Mouse (Mus musculus): ENCODE results near the gene Acoxl. TPM values are rescaled to one million over a fixed set of nuclear protein-coding genes. Genes with fewer than 3 reads are reported as not detected.

Acoxl gene
- polyA plus RNA-seq, 1 experiment: not detected

DNA sequence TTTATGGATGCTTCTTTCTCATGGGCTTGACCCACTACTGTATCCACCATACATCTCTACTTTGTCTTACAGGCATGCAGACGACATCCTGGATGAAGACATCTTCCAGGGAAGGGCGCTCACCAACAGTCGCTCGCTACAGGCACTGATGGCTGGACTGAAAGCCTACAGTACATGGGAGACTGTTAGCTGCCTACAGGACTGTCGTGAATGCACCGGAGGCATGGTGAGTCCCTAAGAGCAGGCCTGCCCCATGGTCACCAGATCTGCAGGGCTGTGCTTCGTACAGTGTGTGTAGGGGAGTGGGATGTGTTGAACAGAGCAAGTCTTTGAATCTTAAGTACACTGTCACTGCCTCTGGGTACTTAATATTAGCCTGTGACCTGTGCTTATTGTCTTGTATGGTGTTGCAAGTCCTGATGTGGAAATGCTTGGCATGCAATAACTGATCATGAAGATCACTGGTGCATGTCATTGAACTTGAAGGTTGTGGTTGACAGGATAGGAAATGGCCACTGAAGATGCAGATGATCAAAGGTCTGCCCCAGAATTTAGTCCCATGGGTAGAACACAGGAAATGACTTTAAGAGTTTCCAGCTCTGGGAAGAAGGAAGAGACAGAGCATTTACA lies 140.0 kb downstream of the Acoxl start:
- no peak for TF ChIP-seq CTCF (IDR thresholded peaks at IDR 0.05; ENCODE audit: borderline replicate concordance, insufficient read depth, low read length)
- TF ChIP-seq POLR2A (IDR thresholded peaks at IDR 0.05; ENCODE audit: low read depth, low read length): no peak
- Histone ChIP-seq H3K27ac (ENCODE audit: insufficient read depth, low read length) (no peak overlapping the region), H3K4me3 (ENCODE audit: insufficient read depth, low read length) (no peak overlapping the region), H3K4me1 (ENCODE audit: control insufficient read depth, insufficient read depth, low read length) (no peaks in the 10 kb centered on the region)

DNA sequence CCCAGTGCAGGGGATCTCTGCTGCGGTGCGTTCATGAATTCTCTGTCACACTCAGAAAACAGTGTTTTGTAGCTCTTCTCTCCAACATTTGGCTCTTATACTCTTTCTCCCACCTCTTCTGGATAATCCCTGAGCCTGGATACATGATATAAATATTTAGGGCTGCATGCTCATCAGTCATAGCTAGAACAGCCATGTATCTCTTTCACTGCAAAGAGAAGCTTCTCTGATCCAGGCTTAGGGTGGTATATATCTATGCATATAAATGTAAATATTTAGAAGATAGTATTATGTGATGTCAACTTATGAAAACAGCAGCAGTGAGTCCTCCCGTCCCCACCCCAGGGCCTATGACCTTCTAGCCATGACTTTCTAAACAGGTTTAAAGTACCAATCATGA lies 143.9 kb downstream of the Acoxl start:
- Histone ChIP-seq H3K4me1 (ENCODE audit: control insufficient read depth, insufficient read depth, low read length) (no peaks in the 10 kb centered on the region), H3K4me3 (ENCODE audit: insufficient read depth, low read length) (no peak overlapping the region), H3K27ac (ENCODE audit: insufficient read depth, low read length) (no peak overlapping the region)
- no peak for TF ChIP-seq CTCF (IDR thresholded peaks at IDR 0.05; ENCODE audit: borderline replicate concordance, insufficient read depth, low read length)
- TF ChIP-seq POLR2A (IDR thresholded peaks at IDR 0.05; ENCODE audit: low read depth, low read length): no peak

DNA sequence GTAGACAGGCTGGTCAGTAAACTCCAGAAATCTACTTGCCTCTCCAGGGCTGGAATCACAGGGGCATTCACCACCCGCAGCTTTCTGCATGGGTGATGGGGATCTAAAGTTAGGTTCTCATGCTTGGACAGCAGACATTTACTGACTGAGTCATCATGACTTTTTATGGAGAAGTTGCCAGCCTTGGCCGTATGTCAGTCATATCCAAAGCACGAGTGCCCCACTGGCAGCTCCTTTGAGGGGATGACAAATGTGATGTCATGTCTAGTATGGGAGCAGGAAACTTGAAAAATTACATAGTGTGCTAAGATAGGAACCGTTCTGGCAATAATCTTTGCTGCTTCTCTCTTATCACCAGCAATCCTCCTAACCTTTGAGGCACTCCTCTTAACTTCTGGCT lies 144.6 kb downstream of the Acoxl start:
- Histone ChIP-seq H3K4me3 (ENCODE audit: insufficient read depth, low read length) (no peak overlapping the region), H3K4me1 (ENCODE audit: control insufficient read depth, insufficient read depth, low read length) (no peaks in the 10 kb centered on the region), H3K27ac (ENCODE audit: insufficient read depth, low read length) (no peak overlapping the region)
- TF ChIP-seq CTCF (IDR thresholded peaks at IDR 0.05; ENCODE audit: borderline replicate concordance, insufficient read depth, low read length): no peak
- no peak for TF ChIP-seq POLR2A (IDR thresholded peaks at IDR 0.05; ENCODE audit: low read depth, low read length)

DNA sequence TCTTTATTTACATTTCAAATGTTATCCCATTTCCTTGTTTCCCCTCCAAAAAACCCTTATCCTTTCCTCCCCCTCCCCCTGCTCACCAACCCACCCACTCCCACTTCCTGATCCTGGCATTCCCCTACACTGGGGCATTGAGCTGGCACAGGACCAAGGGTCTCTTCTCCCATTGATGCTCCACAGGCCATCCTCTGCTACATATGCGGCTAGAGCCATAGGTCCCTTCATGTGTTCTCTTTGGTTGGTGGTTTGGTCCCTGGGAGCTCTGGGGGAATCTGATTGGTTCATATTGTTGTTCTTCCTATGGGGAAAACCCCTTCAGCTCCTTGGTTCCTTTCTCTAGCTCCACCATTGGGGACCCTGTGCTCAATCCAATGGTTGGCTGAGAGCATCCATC lies 145.3 kb downstream of the Acoxl start:
- H3K4me1 ChIP-seq (ENCODE audit: control insufficient read depth, insufficient read depth, low read length): no peaks in the 10 kb centered on the region
- H3K4me3 ChIP-seq (ENCODE audit: insufficient read depth, low read length): no peak overlapping the region
- TF ChIP-seq POLR2A (IDR thresholded peaks at IDR 0.05; ENCODE audit: low read depth, low read length): no peak
- no peak for TF ChIP-seq CTCF (IDR thresholded peaks at IDR 0.05; ENCODE audit: borderline replicate concordance, insufficient read depth, low read length)
- H3K27ac ChIP-seq (ENCODE audit: insufficient read depth, low read length): no peak overlapping the region

DNA sequence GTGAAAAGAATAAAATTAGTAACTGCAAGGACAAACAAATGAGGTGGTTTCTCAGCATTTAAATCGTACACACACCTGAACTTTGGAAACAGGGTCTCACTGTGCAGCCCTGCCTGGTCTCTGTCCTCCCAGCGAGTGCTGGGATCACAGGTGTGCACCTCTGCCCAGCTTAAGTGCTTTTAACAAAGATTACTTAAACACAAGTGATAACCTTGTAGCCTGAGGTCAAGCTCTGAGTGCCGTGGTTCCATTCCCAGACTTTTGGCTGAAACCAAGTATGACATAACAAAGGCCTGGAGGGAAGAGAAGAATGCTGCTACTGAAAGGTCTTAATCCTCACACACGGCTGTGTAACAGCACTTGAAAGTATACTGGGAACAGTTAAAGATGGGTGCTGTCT lies 149.0 kb downstream of the Acoxl start:
- no peaks in the 10 kb centered on the region for H3K4me1 ChIP-seq (ENCODE audit: control insufficient read depth, insufficient read depth, low read length)
- H3K4me3 ChIP-seq (ENCODE audit: insufficient read depth, low read length): no peak overlapping the region
- no peak for TF ChIP-seq POLR2A (IDR thresholded peaks at IDR 0.05; ENCODE audit: low read depth, low read length)
- no peak for TF ChIP-seq CTCF (IDR thresholded peaks at IDR 0.05; ENCODE audit: borderline replicate concordance, insufficient read depth, low read length)
- H3K27ac ChIP-seq (ENCODE audit: insufficient read depth, low read length): no peak overlapping the region

DNA sequence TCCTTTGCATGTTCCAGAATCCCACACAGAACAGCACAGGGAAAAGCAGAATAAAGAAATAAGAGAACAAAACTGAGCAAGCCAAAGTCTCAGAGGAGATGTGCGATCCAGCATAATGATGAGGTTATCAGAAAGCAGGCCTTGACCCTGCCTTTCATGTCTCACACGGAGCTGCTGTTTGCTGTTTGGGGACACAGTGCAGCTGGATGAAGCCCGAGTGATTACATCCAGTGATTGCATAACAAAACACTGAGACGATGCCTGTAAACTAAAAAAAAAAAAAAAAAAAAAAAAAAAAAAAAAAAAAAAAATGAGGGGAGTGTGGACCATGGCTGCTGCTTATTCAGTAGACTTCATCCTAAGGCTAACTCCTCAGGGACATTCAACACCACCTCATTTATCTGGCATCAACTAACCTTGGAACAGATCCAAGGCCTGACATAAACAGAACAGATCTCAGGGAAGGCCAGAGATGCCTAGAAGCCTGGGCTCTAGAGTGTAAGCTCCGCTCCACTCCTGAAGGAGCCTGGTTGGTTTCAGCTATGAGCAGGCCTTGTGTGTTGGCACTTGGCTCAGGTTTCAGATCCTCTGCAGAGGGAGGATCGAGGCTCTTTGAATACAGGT lies 152.3 kb downstream of the Acoxl start:
- Histone ChIP-seq H3K27ac (ENCODE audit: insufficient read depth, low read length) (no peak overlapping the region), H3K4me3 (ENCODE audit: insufficient read depth, low read length) (no peak overlapping the region), H3K4me1 (ENCODE audit: control insufficient read depth, insufficient read depth, low read length) (no peaks in the 10 kb centered on the region)
- TF ChIP-seq POLR2A (IDR thresholded peaks at IDR 0.05; ENCODE audit: low read depth, low read length) (no peak), CTCF (IDR thresholded peaks at IDR 0.05; ENCODE audit: borderline replicate concordance, insufficient read depth, low read length) (no peak)

DNA sequence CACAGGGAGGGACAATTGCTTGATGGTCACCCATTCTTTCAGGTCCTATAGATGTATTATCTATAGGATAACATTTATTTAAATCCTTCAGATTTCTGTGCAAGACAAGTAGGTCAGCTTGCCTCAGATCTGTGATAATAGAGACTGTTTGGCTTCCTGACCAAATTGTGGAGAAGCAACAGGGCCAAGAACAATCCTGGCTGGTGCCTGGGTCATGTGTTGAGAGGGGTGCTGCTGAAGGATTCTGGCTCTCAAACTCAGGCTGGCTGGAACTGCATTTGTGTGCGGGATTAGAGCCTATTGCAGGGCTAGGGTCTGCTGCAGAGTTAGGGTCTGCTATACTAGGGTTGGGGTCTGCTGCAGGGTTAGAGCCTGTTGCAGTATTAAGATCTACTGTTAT lies 153.0 kb downstream of the Acoxl start:
- no peaks in the 10 kb centered on the region for H3K4me1 ChIP-seq (ENCODE audit: control insufficient read depth, insufficient read depth, low read length)
- H3K27ac ChIP-seq (ENCODE audit: insufficient read depth, low read length): no peak overlapping the region
- TF ChIP-seq POLR2A (IDR thresholded peaks at IDR 0.05; ENCODE audit: low read depth, low read length) (no peak), CTCF (IDR thresholded peaks at IDR 0.05; ENCODE audit: borderline replicate concordance, insufficient read depth, low read length) (no peak)

DNA sequence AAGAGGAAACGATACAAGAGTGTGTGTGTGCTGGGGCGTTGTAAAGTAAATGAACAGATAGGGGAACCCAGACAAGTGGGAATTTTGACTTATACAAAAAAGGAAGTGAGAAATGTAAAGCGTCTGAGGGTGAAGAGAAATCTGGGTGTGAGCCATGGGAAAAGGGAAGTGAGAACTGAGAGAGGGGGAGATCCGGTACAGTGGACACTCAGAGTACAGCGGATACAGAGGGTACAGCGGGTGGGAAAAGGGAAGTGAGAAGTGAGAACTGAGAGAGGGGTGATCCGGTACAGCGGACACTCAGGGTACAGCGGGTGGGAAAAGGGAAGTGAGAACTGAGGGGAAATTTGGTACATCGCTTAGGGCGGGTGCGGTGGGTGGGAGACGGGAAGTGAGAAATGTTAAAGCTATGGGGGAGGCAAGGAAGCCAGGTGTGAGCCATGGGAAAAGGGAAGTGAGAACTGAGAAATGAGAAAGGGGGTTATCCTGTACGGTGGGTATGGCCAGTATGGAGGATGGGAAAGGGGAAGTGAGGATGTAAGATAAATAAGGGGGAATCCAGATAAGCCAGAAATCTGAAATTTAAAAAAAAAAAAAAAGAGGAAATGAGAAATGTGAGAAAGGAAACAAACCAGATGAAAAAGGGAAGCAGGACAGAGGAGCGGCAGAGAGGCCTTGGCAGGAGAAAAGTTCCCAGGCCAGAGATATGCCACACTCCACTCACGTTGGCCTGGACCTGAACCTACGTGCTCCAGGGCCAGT lies 170.2 kb downstream of the Acoxl start:
- H3K4me1 ChIP-seq (ENCODE audit: control insufficient read depth, insufficient read depth, low read length): no peaks in the 10 kb centered on the region
- TF ChIP-seq CTCF (IDR thresholded peaks at IDR 0.05; ENCODE audit: borderline replicate concordance, insufficient read depth, low read length) (no peak), POLR2A (IDR thresholded peaks at IDR 0.05; ENCODE audit: low read depth, low read length) (no peak)
- no peak overlapping the region for H3K27ac ChIP-seq (ENCODE audit: insufficient read depth, low read length)
- no peak overlapping the region for H3K4me3 ChIP-seq (ENCODE audit: insufficient read depth, low read length)

More for the DNA sequence above, 153.0 kb downstream of the Acoxl start:
- no peak overlapping the region for H3K4me3 ChIP-seq (ENCODE audit: insufficient read depth, low read length)

DNA sequence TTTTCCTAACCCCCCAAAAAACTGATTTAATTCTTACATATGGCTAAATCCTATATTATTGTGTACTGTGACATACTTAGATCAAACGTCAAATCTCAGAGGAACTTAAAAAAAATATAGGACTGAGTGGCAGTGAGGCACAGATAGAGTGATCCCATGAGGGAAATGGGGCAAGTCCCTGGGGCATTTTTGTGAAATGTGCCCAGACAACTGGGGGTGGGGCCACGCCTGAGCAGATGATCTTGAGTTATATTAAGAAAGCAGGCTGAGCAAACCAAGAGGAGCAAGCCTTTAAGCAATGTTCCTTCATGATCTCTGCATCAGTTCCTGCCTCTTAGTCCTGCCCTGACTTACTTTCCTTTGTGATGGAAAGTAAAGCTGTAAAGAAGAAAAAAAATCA lies 175.9 kb downstream of the Acoxl start:
- H3K4me3 ChIP-seq (ENCODE audit: insufficient read depth, low read length): no peak overlapping the region
- no peak overlapping the region for H3K27ac ChIP-seq (ENCODE audit: insufficient read depth, low read length)
- no peaks in the 10 kb centered on the region for H3K4me1 ChIP-seq (ENCODE audit: control insufficient read depth, insufficient read depth, low read length)
- no peak for TF ChIP-seq CTCF (IDR thresholded peaks at IDR 0.05; ENCODE audit: borderline replicate concordance, insufficient read depth, low read length)
- no peak for TF ChIP-seq POLR2A (IDR thresholded peaks at IDR 0.05; ENCODE audit: low read depth, low read length)

DNA sequence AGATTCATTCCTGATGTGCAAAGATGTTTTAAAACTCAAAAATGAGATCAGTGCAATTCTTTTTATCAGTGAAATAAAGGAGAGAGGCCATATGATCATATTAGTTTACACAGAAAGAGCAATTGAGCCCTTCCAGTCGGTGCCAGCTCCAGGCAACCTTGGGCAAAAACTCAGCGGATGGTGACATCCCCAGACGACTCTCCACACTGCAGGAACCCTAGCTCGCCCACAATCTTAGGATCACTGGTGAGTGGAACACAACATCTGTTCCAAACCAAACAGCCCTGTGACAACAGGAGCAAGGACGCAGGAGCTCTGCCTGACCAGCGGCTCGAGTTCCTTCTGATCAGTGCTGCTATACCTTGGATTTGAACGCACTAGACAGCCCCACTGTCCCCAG lies 176.9 kb downstream of the Acoxl start:
- Histone ChIP-seq H3K4me3 (ENCODE audit: insufficient read depth, low read length) (no peak overlapping the region), H3K27ac (ENCODE audit: insufficient read depth, low read length) (no peak overlapping the region), H3K4me1 (ENCODE audit: control insufficient read depth, insufficient read depth, low read length) (no peaks in the 10 kb centered on the region)
- TF ChIP-seq POLR2A (IDR thresholded peaks at IDR 0.05; ENCODE audit: low read depth, low read length): no peak
